Mouse (Mus musculus) midbrain, embryonic 13.5 days (tissue): ENCODE results near the gene Rsrp1. TPM values are rescaled to one million over a fixed set of nuclear protein-coding genes. Genes with fewer than 3 reads are reported as not detected.
"Not testable (repeated sequence)": the region's sequence is repeated elsewhere in the genome, so short reads cannot be mapped to it uniquely, and the experiment has no call there.

Experiments used
- ATAC-seq: fragments of 200-750 bp; cut with Nextera tagmentation; 2 replicates; pipeline ENCODE4 v1.8.0; 2017; ENCODE audit warnings: mild to moderate bottlenecking, moderate TSS enrichment, moderate library complexity
- H3K27ac ChIP-seq: fragments of 300-500 bp; sonication (generic); 2 replicates; pipeline ENCODE4 v1.5.1; 2015; ENCODE audit warnings: inconsistent platforms, mild to moderate bottlenecking, moderate library complexity
- H3K27me3 ChIP-seq: fragments of 300-500 bp; sonication (generic); 2 replicates; pipeline ENCODE4 v1.6.1; 2015; ENCODE audit warnings: mild to moderate bottlenecking, inconsistent platforms
- H3K36me3 ChIP-seq: fragments of 300-500 bp; sonication (generic); 2 replicates; pipeline ENCODE4 v1.6.1; 2015; ENCODE audit warnings: mild to moderate bottlenecking, inconsistent platforms
- H3K4me1 ChIP-seq: fragments of 300-500 bp; sonication (generic); replicated peaks from 2 replicates; pipeline ENCODE4 v1.6.1; 2015; ENCODE audit warnings: inconsistent platforms
- H3K4me2 ChIP-seq: fragments of 300-500 bp; sonication (generic); replicated peaks from 2 replicates; pipeline ENCODE4 v1.6.1; 2015; ENCODE audit warnings: moderate library complexity, mild to moderate bottlenecking, inconsistent platforms
- H3K4me3 ChIP-seq: fragments of 300-500 bp; sonication (generic); replicated peaks from 2 replicates; pipeline ENCODE4 v1.5.1; 2015; ENCODE audit warnings: mild to moderate bottlenecking, inconsistent platforms
- H3K9ac ChIP-seq: fragments of 300-500 bp; sonication (generic); replicated peaks from 2 replicates; pipeline ENCODE4 v1.6.1; 2015; ENCODE audit warnings: mild to moderate bottlenecking, inconsistent platforms
- H3K9me3 ChIP-seq: fragments of 300-500 bp; sonication (generic); 2 replicates; pipeline ENCODE4 v1.6.1; 2016; ENCODE audit warnings: mild to moderate bottlenecking, inconsistent platforms
- WGBS: fragments of 180-500 bp; shearing (Covaris S2); methylation state at CpG from one replicate; pipeline ENCODE4 v1.1.7; 2015; 5-methylcytosine and 5-hydroxymethylcytosine counted together
- polyA plus RNA-seq: library from polyadenylated mRNA; unstranded; fragments of >200 nt; fragmentation: Nextera tagmentation; extraction: Ambion mirVana; gene quantifications from 2 replicates; pipeline ENCODE4 v1.2.1, GENCODE M21; 2015

Gene Rsrp1
- polyA plus RNA-seq = 601 and 620 TPM in 2 replicates

- ATAC-seq = peak; percentile 95
- Histone ChIP-seq H3K36me3 (peaks cover 33% of the 10 kb centered on the region), H3K4me1 (peaks cover 30% of the 10 kb centered on the region), H3K4me2 (peak within 1 kb of the TSS; percentile 96), H3K27ac (peak within 1 kb of the TSS; percentile 94), H3K4me3 (peak within 1 kb of the TSS; percentile 96), H3K27me3 (no peaks in the 10 kb centered on the region), H3K9me3 (no peaks in the 10 kb centered on the region), H3K9ac (peak within 1 kb of the TSS; percentile 97)
- WGBS = under 1% methylated on average over 63 of the region's 64 CpGs
Observed at GRCm38 (mm10) chr4:134923258-134924018, at the start of gene Rsrp1. Gene Rsrp1, plus strand, starts transcription at chr4:134923592.

- peaks cover 6% of the 10 kb centered on the region; the same call in 1 of the 2 replicates for H3K4me1 ChIP-seq
- H3K9ac ChIP-seq = no peak overlapping the region
- 88% methylated on average over 9 of the region's 9 CpGs for WGBS
- no peak overlapping the region for H3K4me2 ChIP-seq
- no peak overlapping the region for H3K27ac ChIP-seq
- H3K36me3 ChIP-seq = no peaks in the 10 kb centered on the region
- no peaks in the 10 kb centered on the region for H3K27me3 ChIP-seq
- no peak for ATAC-seq
- no peak overlapping the region for H3K4me3 ChIP-seq
- no peaks in the 10 kb centered on the region for H3K9me3 ChIP-seq
Observed at GRCm38 (mm10) chr4:134876171-134876570, 47.2 kb upstream of the Rsrp1 start.

GRCm38 (mm10) chr4:134879410-134879981 lies 43.9 kb upstream of the Rsrp1 start:
- H3K4me2 ChIP-seq = peak overlapping the region; percentile 54
- H3K27ac ChIP-seq = no peak overlapping the region
- H3K4me1 ChIP-seq = peaks cover 6% of the 10 kb centered on the region; the same call in 1 of the 2 replicates
- H3K4me3 ChIP-seq = peak overlapping the region; percentile 27
- H3K9me3 ChIP-seq = 0 out of 2 replicates have a peak, but pooled peaks cover 3% of the 10 kb centered on the region
- 0 out of 2 replicates have a peak, but pooled peaks have one; percentile 37 for ATAC-seq
- H3K9ac ChIP-seq = peak overlapping the region; percentile 15; the same call in 1 of the 2 replicates
- 2% methylated on average over 17 of the region's 17 CpGs for WGBS
- H3K36me3 ChIP-seq = no peaks in the 10 kb centered on the region
- H3K27me3 ChIP-seq = no peaks in the 10 kb centered on the region

GRCm38 (mm10) chr4:134880041-134880440 lies 43.4 kb upstream of the Rsrp1 start:
- Histone ChIP-seq H3K9ac (peak overlapping the region; percentile 15; the same call in 1 of the 2 replicates), H3K36me3 (no peaks in the 10 kb centered on the region), H3K4me1 (peaks cover 6% of the 10 kb centered on the region; the same call in 1 of the 2 replicates), H3K4me3 (peak overlapping the region; percentile 27), H3K4me2 (peak overlapping the region; percentile 54), H3K27me3 (no peaks in the 10 kb centered on the region), H3K9me3 (0 out of 2 replicates have a peak, but pooled peaks cover 3% of the 10 kb centered on the region), H3K27ac (no peak overlapping the region)
- WGBS = 28% methylated on average over 6 of the region's 6 CpGs
- ATAC-seq = no peak

GRCm38 (mm10) chr4:134883266-134883665 lies 40.1 kb upstream of the Rsrp1 start:
- WGBS = 33% methylated on average over 7 of the region's 7 CpGs
- Histone ChIP-seq H3K9me3 (0 out of 2 replicates have a peak, but pooled peaks cover 3% of the 10 kb centered on the region), H3K4me3 (no peak overlapping the region)

GRCm38 (mm10) chr4:134883808-134884207 lies 39.6 kb upstream of the Rsrp1 start:
- H3K27me3 ChIP-seq = no peaks in the 10 kb centered on the region
- no peak for ATAC-seq
- H3K9me3 ChIP-seq = 0 out of 2 replicates have a peak, but pooled peaks cover 3% of the 10 kb centered on the region
- no peak overlapping the region for H3K27ac ChIP-seq
- H3K4me2 ChIP-seq = no peak overlapping the region
- H3K9ac ChIP-seq = no peak overlapping the region
- H3K36me3 ChIP-seq = no peaks in the 10 kb centered on the region
- WGBS = 89% methylated on average over 10 of the region's 10 CpGs
- H3K4me1 ChIP-seq = peaks cover 6% of the 10 kb centered on the region; the same call in 1 of the 2 replicates
- H3K4me3 ChIP-seq = no peak overlapping the region

More at GRCm38 (mm10) chr4:134883266-134883665, 40.1 kb upstream of the Rsrp1 start:
- Histone ChIP-seq H3K36me3 (no peaks in the 10 kb centered on the region), H3K27me3 (no peaks in the 10 kb centered on the region), H3K4me2 (no peak overlapping the region), H3K27ac (no peak overlapping the region), H3K4me1 (peaks cover 6% of the 10 kb centered on the region; the same call in 1 of the 2 replicates), H3K9ac (no peak overlapping the region)
- ATAC-seq = no peak

- 93% methylated on average over 4 of the region's 4 CpGs for WGBS
- Histone ChIP-seq H3K4me1 (peaks cover 5% of the 10 kb centered on the region; the same call in 1 of the 2 replicates), H3K4me2 (no peak overlapping the region)
Observed at GRCm38 (mm10) chr4:134884364-134884763, 39.0 kb upstream of the Rsrp1 start.

GRCm38 (mm10) chr4:134892096-134892495 lies 31.3 kb upstream of the Rsrp1 start:
- peaks cover 23% of the 10 kb centered on the region for H3K36me3 ChIP-seq

More at GRCm38 (mm10) chr4:134884364-134884763, 39.0 kb upstream of the Rsrp1 start:
- 0 out of 2 replicates have a peak, but pooled peaks cover 3% of the 10 kb centered on the region for H3K9me3 ChIP-seq
- H3K36me3 ChIP-seq = no peaks in the 10 kb centered on the region
- ATAC-seq = no peak
- H3K27ac ChIP-seq = no peak overlapping the region
- H3K4me3 ChIP-seq = no peak overlapping the region
- H3K9ac ChIP-seq = no peak overlapping the region
- H3K27me3 ChIP-seq = no peaks in the 10 kb centered on the region

GRCm38 (mm10) chr4:134897256-134897655 lies 26.1 kb upstream of the Rsrp1 start:
- H3K36me3 ChIP-seq = peaks cover 74% of the 10 kb centered on the region
- H3K4me1 ChIP-seq = peaks cover 3% of the 10 kb centered on the region; the same call in 1 of the 2 replicates
- H3K9ac ChIP-seq = no peak overlapping the region
- ATAC-seq = no peak
- H3K27ac ChIP-seq = no peak overlapping the region
- no peaks in the 10 kb centered on the region for H3K9me3 ChIP-seq
- no peak overlapping the region for H3K4me2 ChIP-seq
- no peaks in the 10 kb centered on the region for H3K27me3 ChIP-seq
- H3K4me3 ChIP-seq = no peak overlapping the region
- WGBS = 93% methylated on average over 6 of the region's 6 CpGs

More at GRCm38 (mm10) chr4:134892096-134892495, 31.3 kb upstream of the Rsrp1 start:
- Histone ChIP-seq H3K27me3 (no peaks in the 10 kb centered on the region), H3K9ac (no peak overlapping the region), H3K4me1 (peaks cover 3% of the 10 kb centered on the region; the same call in 1 of the 2 replicates), H3K4me3 (no peak overlapping the region), H3K4me2 (no peak overlapping the region), H3K27ac (no peak overlapping the region), H3K9me3 (no peaks in the 10 kb centered on the region)
- 82% methylated on average over 6 of the region's 6 CpGs for WGBS
- no peak for ATAC-seq

GRCm38 (mm10) chr4:134901126-134901525 lies 22.3 kb upstream of the Rsrp1 start:
- Histone ChIP-seq H3K36me3 (peaks cover 99% of the 10 kb centered on the region), H3K9ac (no peak overlapping the region), H3K27ac (no peak overlapping the region), H3K27me3 (no peaks in the 10 kb centered on the region), H3K4me1 (no peaks in the 10 kb centered on the region), H3K9me3 (no peaks in the 10 kb centered on the region), H3K4me2 (no peak overlapping the region), H3K4me3 (no peak overlapping the region)
- 97% methylated on average over 8 of the region's 8 CpGs for WGBS
- ATAC-seq = no peak

GRCm38 (mm10) chr4:134903046-134903445 lies 20.3 kb upstream of the Rsrp1 start:
- WGBS = 56% methylated on average over 4 of the region's 7 CpGs
- no peak for ATAC-seq
- no peaks in the 10 kb centered on the region for H3K9me3 ChIP-seq
- no peaks in the 10 kb centered on the region for H3K4me1 ChIP-seq
- no peak overlapping the region for H3K27ac ChIP-seq
- no peak overlapping the region for H3K4me2 ChIP-seq
- peaks cover 99% of the 10 kb centered on the region for H3K36me3 ChIP-seq
- no peaks in the 10 kb centered on the region for H3K27me3 ChIP-seq
- H3K9ac ChIP-seq = no peak overlapping the region
- no peak overlapping the region for H3K4me3 ChIP-seq

GRCm38 (mm10) chr4:134911406-134911805 lies 12.0 kb upstream of the Rsrp1 start:
- H3K27me3 ChIP-seq, H3K27ac ChIP-seq, H3K4me2 ChIP-seq, H3K9me3 ChIP-seq, H3K9ac ChIP-seq, ATAC-seq, H3K4me3 ChIP-seq: not testable (repeated sequence)
- H3K4me1 ChIP-seq = peaks cover 18% of the 10 kb centered on the region
- WGBS = 99% methylated on average over 7 of the region's 8 CpGs
- H3K36me3 ChIP-seq = peaks cover 47% of the 10 kb centered on the region
